Mouse (Mus musculus): ENCODE measurements around the gene Gm9821. TPM values are rescaled to one million over a fixed set of nuclear protein-coding genes. Genes with fewer than 3 reads are reported as not detected.

Gene Gm9821
- polyA plus RNA-seq, 1 experiment: not detected

DNA sequence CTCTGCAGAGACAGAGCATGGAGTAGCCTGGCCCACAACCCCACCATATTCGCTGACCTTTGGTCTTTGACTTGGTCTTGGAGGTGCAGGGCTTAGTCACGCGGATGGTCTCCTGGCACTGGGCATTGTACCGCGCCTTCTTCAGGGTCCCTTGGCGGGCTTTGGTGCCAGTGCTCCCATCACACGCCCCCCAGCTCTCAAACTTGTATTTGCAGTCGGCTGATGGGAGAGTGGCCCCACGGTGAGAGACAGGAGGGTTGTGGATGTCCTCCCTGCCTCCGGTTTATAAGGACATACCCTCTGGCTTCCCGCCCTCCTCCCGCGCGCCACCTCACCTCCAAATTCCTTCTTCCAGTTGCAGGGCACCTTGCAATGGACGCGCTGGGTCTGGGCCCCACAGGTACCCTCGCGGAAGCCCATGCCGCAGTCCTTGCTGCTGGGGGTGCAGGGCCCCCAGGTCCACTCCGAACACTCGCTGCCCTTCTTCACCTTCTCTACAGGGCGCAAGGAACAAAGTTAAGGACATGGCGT, 14.7 kb upstream of the Gm9821 start:
- H3K9me3 ChIP-seq (ENCODE audit: control insufficient read depth, low read length): no peaks in the 10 kb centered on the region
- peak overlapping the region; percentile 39 for H3K4me3 ChIP-seq (replicated peaks)
- peaks cover 45% of the 10 kb centered on the region for H3K4me1 ChIP-seq (ENCODE audit: control insufficient read depth)
- no peak for TF ChIP-seq GATA1 (IDR thresholded peaks at IDR 0.05; ENCODE audit: low read length)
- TF ChIP-seq TAL1 (IDR thresholded peaks at IDR 0.05; ENCODE audit: low read length): no peak
- peaks cover 31% of the 10 kb centered on the region for H3K36me3 ChIP-seq (ENCODE audit: control insufficient read depth)
- H3K27me3 ChIP-seq (ENCODE audit: control insufficient read depth): peaks cover 52% of the 10 kb centered on the region

DNA sequence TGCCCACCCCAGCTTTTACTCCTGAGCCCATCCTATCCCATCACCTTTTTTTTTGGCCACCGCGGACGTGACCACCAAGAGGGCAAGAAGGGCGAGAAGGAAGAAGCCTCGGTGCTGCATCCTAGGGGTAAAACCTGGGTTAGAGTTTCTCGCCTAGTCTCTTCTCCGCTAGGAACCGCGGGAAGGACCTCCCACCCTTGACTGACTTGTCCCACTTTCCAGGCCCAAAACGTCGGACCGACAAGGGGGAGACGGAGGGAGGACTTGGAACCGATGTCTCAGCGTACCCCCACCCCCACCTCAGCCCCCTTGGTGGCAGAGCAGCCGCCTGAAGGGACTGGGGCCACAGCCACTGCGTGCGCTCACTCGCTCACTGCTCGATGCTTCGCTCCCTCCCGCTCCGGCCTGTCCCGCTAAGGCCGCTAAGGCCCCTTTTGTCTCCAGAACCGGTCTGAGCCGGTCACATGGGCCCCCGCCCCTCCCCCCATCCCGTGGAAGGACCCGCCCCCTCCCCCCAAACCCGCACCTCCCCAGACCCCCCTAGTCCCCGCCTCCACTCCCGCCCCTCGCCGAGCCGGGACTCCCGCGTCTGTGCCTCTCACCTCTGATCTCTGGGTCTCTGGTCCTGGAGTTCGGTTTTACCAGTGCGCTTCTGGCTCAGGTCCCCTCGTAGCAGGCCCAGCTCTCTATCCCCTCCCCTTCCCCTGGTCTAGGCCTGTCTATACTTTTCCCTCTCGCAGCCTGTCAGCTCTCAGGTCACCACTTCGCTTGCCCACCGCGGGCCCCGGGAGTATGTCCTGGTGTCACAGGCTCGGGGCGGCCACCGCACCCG, 14.0 kb upstream of the Gm9821 start:
- no peaks in the 10 kb centered on the region for H3K9me3 ChIP-seq (ENCODE audit: control insufficient read depth, low read length)
- H3K27me3 ChIP-seq (ENCODE audit: control insufficient read depth): peaks cover 47% of the 10 kb centered on the region
- peak overlapping the region; percentile 39 for H3K4me3 ChIP-seq (replicated peaks)
- no peak for TF ChIP-seq TAL1 (IDR thresholded peaks at IDR 0.05; ENCODE audit: low read length)
- no peak for TF ChIP-seq GATA1 (IDR thresholded peaks at IDR 0.05; ENCODE audit: low read length)
- H3K4me1 ChIP-seq (ENCODE audit: control insufficient read depth): peaks cover 45% of the 10 kb centered on the region
- peaks cover 38% of the 10 kb centered on the region for H3K36me3 ChIP-seq (ENCODE audit: control insufficient read depth)

GRCm38 (mm10) chr2:91932160-91932711, 13.3 kb upstream of the Gm9821 start, which contains the start of gene Mdk:
Mdk (minus strand) TSS chr2:91932297.
- Histone ChIP-seq H3K36me3 (ENCODE audit: control insufficient read depth) (peaks cover 45% of the 10 kb centered on the region), H3K4me3 (replicated peaks) (peak within 1 kb of the TSS; percentile 39), H3K27me3 (ENCODE audit: control insufficient read depth) (peaks cover 43% of the 10 kb centered on the region), H3K9me3 (ENCODE audit: control insufficient read depth, low read length) (no peaks in the 10 kb centered on the region), H3K4me1 (ENCODE audit: control insufficient read depth) (peaks cover 45% of the 10 kb centered on the region)
- no peak for TF ChIP-seq GATA1 (IDR thresholded peaks at IDR 0.05; ENCODE audit: low read length)

GRCm38 (mm10) chr2:91932737-91933350, 12.7 kb upstream of the Gm9821 start:
- peaks cover 51% of the 10 kb centered on the region for H3K36me3 ChIP-seq (ENCODE audit: control insufficient read depth)
- no peaks in the 10 kb centered on the region for H3K9me3 ChIP-seq (ENCODE audit: control insufficient read depth, low read length)
- peaks cover 39% of the 10 kb centered on the region for H3K4me1 ChIP-seq (ENCODE audit: control insufficient read depth)
- no peak for TF ChIP-seq GATA1 (IDR thresholded peaks at IDR 0.05; ENCODE audit: low read length)
- TF ChIP-seq TAL1 (IDR thresholded peaks at IDR 0.05; ENCODE audit: low read length): no peak
- peak overlapping the region; percentile 34 for H3K4me3 ChIP-seq (replicated peaks)
- peaks cover 40% of the 10 kb centered on the region for H3K27me3 ChIP-seq (ENCODE audit: control insufficient read depth)

DNA sequence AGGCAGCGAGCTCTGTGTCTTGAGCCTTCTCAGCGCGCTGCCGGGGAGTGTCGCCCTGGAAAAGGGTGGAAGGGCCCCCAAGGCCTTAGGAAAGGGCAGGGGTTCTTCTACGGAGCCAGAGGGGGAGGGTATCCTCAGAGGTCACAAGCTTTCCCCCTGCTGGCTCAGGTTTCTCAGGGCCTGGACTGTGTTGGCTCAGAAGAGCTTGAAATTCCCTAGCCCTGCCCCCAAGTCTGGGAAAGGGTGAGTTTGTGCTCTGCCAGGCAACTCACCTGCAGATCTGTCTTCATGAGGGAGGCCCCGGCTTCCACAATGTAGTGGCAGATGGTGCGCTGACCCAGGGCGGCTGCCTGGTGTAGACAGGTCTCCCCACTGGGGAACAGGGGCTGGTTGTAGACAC, 12.0 kb upstream of the Gm9821 start:
- H3K36me3 ChIP-seq (ENCODE audit: control insufficient read depth): peaks cover 58% of the 10 kb centered on the region
- no peaks in the 10 kb centered on the region for H3K9me3 ChIP-seq (ENCODE audit: control insufficient read depth, low read length)
- H3K27me3 ChIP-seq (ENCODE audit: control insufficient read depth): peaks cover 34% of the 10 kb centered on the region
- H3K4me3 ChIP-seq (replicated peaks): no peak overlapping the region
- TF ChIP-seq GATA1 (IDR thresholded peaks at IDR 0.05; ENCODE audit: low read length): no peak
- TF ChIP-seq TAL1 (IDR thresholded peaks at IDR 0.05; ENCODE audit: low read length): no peak
- peaks cover 33% of the 10 kb centered on the region for H3K4me1 ChIP-seq (ENCODE audit: control insufficient read depth)

DNA sequence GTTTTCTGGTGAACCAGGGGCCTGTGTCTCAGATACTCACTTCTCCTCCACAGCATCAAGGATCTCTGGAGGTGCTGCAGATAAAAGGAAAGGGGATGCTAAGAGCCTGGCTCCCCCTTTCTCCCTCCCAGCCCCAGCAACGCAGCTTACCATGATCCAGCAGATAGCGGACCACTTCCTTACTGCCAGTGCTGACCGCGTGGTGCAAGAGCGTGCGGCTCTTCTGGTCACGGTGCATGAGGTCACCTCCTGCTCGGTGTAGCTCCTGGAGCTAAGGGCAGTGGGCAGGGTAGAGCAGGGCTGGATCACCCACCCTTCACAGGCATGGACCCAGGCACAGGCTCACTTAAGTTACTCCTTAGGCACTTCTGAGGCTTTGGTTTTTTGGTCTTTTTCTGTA, 11.5 kb upstream of the Gm9821 start:
- Histone ChIP-seq H3K9me3 (ENCODE audit: control insufficient read depth, low read length) (no peaks in the 10 kb centered on the region), H3K4me1 (ENCODE audit: control insufficient read depth) (peaks cover 33% of the 10 kb centered on the region), H3K4me3 (replicated peaks) (no peak overlapping the region), H3K36me3 (ENCODE audit: control insufficient read depth) (peaks cover 63% of the 10 kb centered on the region), H3K27me3 (ENCODE audit: control insufficient read depth) (peaks cover 29% of the 10 kb centered on the region)
- TF ChIP-seq GATA1 (IDR thresholded peaks at IDR 0.05; ENCODE audit: low read length) (no peak), TAL1 (IDR thresholded peaks at IDR 0.05; ENCODE audit: low read length) (no peak)

DNA sequence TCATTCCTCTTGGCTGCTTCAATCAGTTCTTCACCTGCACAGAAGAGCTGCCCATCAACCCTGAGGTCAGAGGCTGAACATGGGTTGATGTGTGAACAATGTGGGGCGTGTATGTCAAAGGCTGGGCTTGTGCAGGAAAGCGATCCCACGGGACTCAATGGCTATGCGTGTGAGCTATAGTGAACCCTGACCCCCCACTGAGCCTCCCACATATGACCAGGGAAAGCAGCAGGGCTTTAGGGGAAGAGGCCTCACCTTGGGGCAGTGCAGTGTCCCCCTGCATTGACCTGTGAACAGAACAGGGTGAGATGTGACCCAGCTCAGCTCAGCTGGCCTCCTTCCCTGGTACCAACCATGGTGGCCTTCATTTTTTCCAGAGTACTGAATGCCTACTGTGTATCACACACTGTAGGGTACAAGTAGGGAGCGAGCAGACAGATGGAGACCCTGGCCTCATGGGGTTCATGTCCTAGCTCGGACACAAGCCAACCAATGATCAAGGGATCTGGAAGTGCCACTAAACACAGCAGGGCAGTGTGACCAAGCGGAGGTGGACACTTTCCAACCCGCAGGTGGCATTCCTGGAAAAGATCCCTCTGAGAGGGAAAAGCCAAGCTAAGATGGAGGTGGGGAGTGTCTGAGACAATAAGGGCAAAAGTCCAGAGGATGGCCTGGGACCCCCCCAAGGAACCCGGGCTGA, 10.5 kb upstream of the Gm9821 start:
- no peaks in the 10 kb centered on the region for H3K9me3 ChIP-seq (ENCODE audit: control insufficient read depth, low read length)
- H3K27me3 ChIP-seq (ENCODE audit: control insufficient read depth): peaks cover 23% of the 10 kb centered on the region
- H3K36me3 ChIP-seq (ENCODE audit: control insufficient read depth): peaks cover 73% of the 10 kb centered on the region
- no peak overlapping the region for H3K4me3 ChIP-seq (replicated peaks)
- TF ChIP-seq TAL1 (IDR thresholded peaks at IDR 0.05; ENCODE audit: low read length) (no peak), GATA1 (IDR thresholded peaks at IDR 0.05; ENCODE audit: low read length) (no peak)
- peaks cover 32% of the 10 kb centered on the region for H3K4me1 ChIP-seq (ENCODE audit: control insufficient read depth)

- Histone ChIP-seq H3K9me3 (ENCODE audit: control insufficient read depth, low read length) (no peaks in the 10 kb centered on the region), H3K4me3 (replicated peaks) (no peak overlapping the region), H3K4me1 (ENCODE audit: control insufficient read depth) (peaks cover 25% of the 10 kb centered on the region), H3K36me3 (ENCODE audit: control insufficient read depth) (peaks cover 83% of the 10 kb centered on the region), H3K27me3 (ENCODE audit: control insufficient read depth) (peaks cover 11% of the 10 kb centered on the region)
- TF ChIP-seq TAL1 (IDR thresholded peaks at IDR 0.05; ENCODE audit: low read length) (no peak), GATA1 (IDR thresholded peaks at IDR 0.05; ENCODE audit: low read length) (no peak)
These were observed 9.3 kb upstream of the Gm9821 start for GRCm38 (mm10) chr2:91936154-91936553.
